Mouse (Mus musculus) G1E (cell line): ENCODE measurements around the gene Ceacam20. TPM values are rescaled to one million over a fixed set of nuclear protein-coding genes. Genes with fewer than 3 reads are reported as not detected.
A peak's percentile ranks its signal among the peaks of the same experiment; 100 is the strongest.
"Not testable (repeated sequence)": the region's sequence is repeated elsewhere in the genome, so short reads cannot be mapped to it uniquely, and the experiment has no call there.

Experiments used
- ATAC-seq: 2 replicates; pipeline ENCODE4 v1.8.0; 2016; ENCODE audit warnings: mild to moderate bottlenecking; ENCODE audit not compliant: insufficient number of reproducible peaks, poor library complexity, low FRiP score, severe bottlenecking; ENCODE audit errors: extremely low read depth
- DNase-seq: peaks from one replicate; pipeline ENCODE4 v3.0.0; 2012; ENCODE audit warnings: low spot score
- H3K27me3 ChIP-seq: 2 replicates; pipeline ENCODE4 v1.6.1; 2012; ENCODE audit warnings: mild to moderate bottlenecking, low read length, inconsistent platforms; ENCODE audit not compliant: insufficient read depth
- H3K36me3 ChIP-seq: replicated peaks from 2 replicates; pipeline ENCODE3; 2012; ENCODE audit warnings: mild to moderate bottlenecking, inconsistent platforms
- H3K4me1 ChIP-seq: 2 replicates; pipeline ENCODE4 v1.6.1; 2012; ENCODE audit warnings: low read depth, low read length, inconsistent platforms, mixed read lengths; ENCODE audit not compliant: insufficient read depth
- H3K4me3 ChIP-seq: 2 replicates; pipeline ENCODE4 v1.5.1; 2012; ENCODE audit warnings: low read depth, mild to moderate bottlenecking, inconsistent platforms, low read length, moderate library complexity, mixed read lengths
- H3K9me3 ChIP-seq: replicated peaks from 2 replicates; pipeline ENCODE4 v1.6.1; 2012; ENCODE audit warnings: inconsistent platforms
- CTCF ChIP-seq: IDR thresholded peaks from 2 replicates; pipeline ENCODE4 v1.5.1; 2012; ENCODE audit warnings: low read depth, low read length, inconsistent platforms, mixed read lengths
- GATA1 ChIP-seq: IDR thresholded peaks from 2 replicates; pipeline ENCODE4 v1.6.1; 2012; ENCODE audit warnings: borderline replicate concordance, low read length, inconsistent platforms, mixed read lengths
- GATA2 ChIP-seq: IDR thresholded peaks from 2 replicates; pipeline ENCODE4 v1.6.1; 2012; ENCODE audit warnings: low read depth, low read length, inconsistent platforms, borderline replicate concordance
- POLR2AphosphoS5 ChIP-seq: IDR thresholded peaks from 2 replicates; pipeline ENCODE4 v1.6.1; 2012; ENCODE audit warnings: low read depth, low read length, inconsistent platforms; ENCODE audit not compliant: insufficient replicate concordance
- TAL1 ChIP-seq: conservative IDR thresholded peaks from 2 replicates; pipeline ENCODE4 v1.6.1; 2012; ENCODE audit warnings: low read depth, low read length, inconsistent platforms, mixed read lengths
- polyA plus RNA-seq: library from polyadenylated mRNA; stranded (reverse); fragments of >175 nt; gene quantifications from 2 replicates; pipeline ENCODE4 v1.2.3, GENCODE M21; 2012
- total RNA-seq, 2 experiments: library from RNA; stranded (forward) in 1 of 2; stranded (reverse) in 1 of 2; fragments of 200-1000 nt in 1 of 2; fragments of >200 nt in 1 of 2; fragmentation: Nextera tagmentation in 1 of 2; gene quantifications; 2 replicates each; pipeline ENCODE4 v1.2.3; 2014 to 2017

The Ceacam20 gene
- total and polyA plus RNA-seq, 3 experiments, result not detected

DNA sequence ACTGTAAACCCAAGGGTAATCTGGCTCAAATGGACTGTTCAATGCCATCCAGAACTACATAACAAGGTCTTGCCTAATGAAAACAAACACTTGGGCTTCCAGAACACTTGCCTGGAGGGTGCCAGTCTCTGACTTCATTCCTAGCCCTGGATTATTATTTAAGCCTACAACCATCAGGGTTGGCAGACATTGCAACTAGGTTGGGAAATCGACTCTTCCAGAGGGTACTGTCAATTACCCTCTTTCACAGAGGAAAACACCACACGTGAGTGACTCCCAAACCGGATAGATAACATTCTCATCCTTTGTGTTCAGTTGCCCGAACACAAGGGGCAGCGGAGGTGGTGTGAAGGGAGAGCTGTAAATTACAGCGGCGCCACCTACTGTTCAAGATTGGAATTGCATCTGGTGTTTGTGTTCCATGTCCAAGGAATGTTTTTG is 8.9 kb upstream of the Ceacam20 start:
- H3K4me3 ChIP-seq, result no peak overlapping the region
- DNase-seq (no peak), ATAC-seq (no peak)
- H3K27me3 ChIP-seq, result no peaks in the 10 kb centered on the region
- H3K36me3 ChIP-seq, result no peaks in the 10 kb centered on the region
- no peaks in the 10 kb centered on the region for H3K4me1 ChIP-seq
- TF ChIP-seq GATA2 (no peak), CTCF (peak; percentile 14; the same call in 1 of the 2 replicates)
- no peaks in the 10 kb centered on the region for H3K9me3 ChIP-seq

DNA sequence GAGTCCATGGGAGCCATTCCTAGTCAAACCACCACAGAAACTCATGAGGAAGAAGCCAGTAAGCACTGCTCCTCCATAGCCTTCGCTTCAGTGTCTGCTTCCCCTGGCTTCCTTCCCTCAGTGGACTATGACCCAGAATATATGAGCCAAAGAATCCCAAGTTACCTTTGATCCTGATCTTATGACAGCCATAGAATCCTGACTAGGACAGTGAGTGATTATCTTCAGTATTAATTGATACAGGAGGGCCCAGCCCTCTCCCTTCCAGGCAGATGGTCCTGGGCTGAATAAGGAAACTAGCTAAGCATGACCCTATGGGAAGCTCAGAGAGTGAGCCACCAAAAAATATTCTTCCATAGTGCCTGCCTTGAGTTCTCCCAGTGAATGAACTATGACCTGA is 2.8 kb upstream of the Ceacam20 start:
- TF ChIP-seq GATA1 (no peak), TAL1 (no peak), POLR2AphosphoS5 (no peak), GATA2 (no peak), CTCF (no peak)
- H3K4me1 ChIP-seq, result no peaks in the 10 kb centered on the region
- no peaks in the 10 kb centered on the region for H3K27me3 ChIP-seq
- ATAC-seq (no peak), DNase-seq (no peak)
- H3K4me3 ChIP-seq, result no peak overlapping the region
- H3K36me3 ChIP-seq, result no peaks in the 10 kb centered on the region
- no peaks in the 10 kb centered on the region for H3K9me3 ChIP-seq

DNA sequence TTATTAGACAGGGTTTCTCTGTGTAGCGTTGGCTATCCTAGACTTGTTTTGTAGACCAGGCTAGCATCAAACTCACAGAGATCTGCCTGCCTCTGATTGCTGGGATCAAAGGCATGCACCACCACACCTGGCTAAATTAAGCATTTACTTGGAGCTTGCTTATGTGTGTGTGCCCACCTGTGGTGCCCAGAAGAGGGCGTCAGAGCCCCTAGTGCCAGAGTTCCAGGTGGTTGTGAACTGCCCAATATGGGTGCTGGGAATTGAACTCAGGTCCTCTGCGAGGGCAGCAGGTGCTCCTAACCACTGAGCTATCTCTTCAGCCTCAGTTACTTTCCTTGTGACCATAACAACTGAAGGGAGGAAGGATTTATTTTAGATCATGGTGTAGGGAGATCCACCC is 3.9 kb downstream of the Ceacam20 start:
- no peaks in the 10 kb centered on the region for H3K36me3 ChIP-seq
- H3K9me3 ChIP-seq, result peaks cover 15% of the 10 kb centered on the region
- H3K4me3 ChIP-seq, result no peak overlapping the region
- H3K4me1 ChIP-seq, result no peaks in the 10 kb centered on the region
- ATAC-seq, result no peak
- H3K27me3 ChIP-seq, result no peaks in the 10 kb centered on the region
- DNase-seq, result no peak
- TF ChIP-seq TAL1, result no peak
- no peak for TF ChIP-seq GATA1
- TF ChIP-seq GATA2, result no peak
- no peak for TF ChIP-seq POLR2AphosphoS5
- TF ChIP-seq CTCF, result no peak

GRCm38 (mm10) chr7:19969541-19970090 is 4.4 kb downstream of the Ceacam20 start:
- Histone ChIP-seq H3K4me3 (no peak overlapping the region), H3K36me3 (no peaks in the 10 kb centered on the region), H3K4me1 (no peaks in the 10 kb centered on the region), H3K27me3 (no peaks in the 10 kb centered on the region), H3K9me3 (peaks cover 15% of the 10 kb centered on the region)
- no peak for TF ChIP-seq GATA2
- no peak for TF ChIP-seq TAL1
- TF ChIP-seq GATA1, result no peak
- no peak for TF ChIP-seq CTCF
- no peak for TF ChIP-seq POLR2AphosphoS5
- DNase-seq, result no peak
- ATAC-seq, result no peak

DNA sequence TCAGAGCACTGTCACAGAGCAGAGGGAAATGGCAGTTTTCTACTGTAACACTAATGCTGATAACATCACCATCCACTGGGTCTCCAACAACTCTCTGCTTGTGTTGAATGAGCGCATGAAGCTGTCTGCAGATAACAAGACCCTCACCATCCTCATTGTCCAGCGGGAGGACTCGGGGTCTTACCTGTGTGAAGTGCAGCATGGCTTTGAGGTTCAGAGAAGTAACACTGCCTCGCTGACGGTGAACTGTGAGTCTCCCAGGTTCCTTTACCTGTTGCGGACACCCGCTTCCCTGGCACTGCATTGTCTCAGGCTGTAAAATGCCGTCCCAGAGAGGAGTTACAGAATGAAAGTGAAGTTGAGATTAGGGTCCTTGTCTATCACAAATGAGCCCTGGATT is 5.0 kb downstream of the Ceacam20 start:
- TF ChIP-seq TAL1 (no peak), GATA1 (no peak), POLR2AphosphoS5 (no peak), CTCF (no peak), GATA2 (no peak)
- no peak for DNase-seq
- no peaks in the 10 kb centered on the region for H3K36me3 ChIP-seq
- ATAC-seq, result no peak
- no peaks in the 10 kb centered on the region for H3K4me1 ChIP-seq
- no peaks in the 10 kb centered on the region for H3K27me3 ChIP-seq
- H3K4me3 ChIP-seq, result no peak overlapping the region
- H3K9me3 ChIP-seq, result peaks cover 17% of the 10 kb centered on the region

GRCm38 (mm10) chr7:19971516-19971915 is 6.3 kb downstream of the Ceacam20 start:
- Histone ChIP-seq H3K36me3 (no peaks in the 10 kb centered on the region), H3K4me3 (no peak overlapping the region), H3K27me3 (no peaks in the 10 kb centered on the region), H3K4me1 (no peaks in the 10 kb centered on the region), H3K9me3 (peaks cover 17% of the 10 kb centered on the region)
- DNase-seq (no peak), ATAC-seq (no peak)
- TF ChIP-seq CTCF (no peak), TAL1 (no peak), POLR2AphosphoS5 (no peak)

- not testable (repeated sequence) for H3K9me3 ChIP-seq, H3K27me3 ChIP-seq, ATAC-seq, H3K4me1 ChIP-seq, H3K36me3 ChIP-seq, H3K4me3 ChIP-seq, DNase-seq
Measured at GRCm38 (mm10) chr7:19991165-19991564, 26.0 kb downstream of the Ceacam20 start, which contains the start of gene Nlrp9b. TSS of gene Nlrp9b (plus strand) at chr7:19991465.

DNA sequence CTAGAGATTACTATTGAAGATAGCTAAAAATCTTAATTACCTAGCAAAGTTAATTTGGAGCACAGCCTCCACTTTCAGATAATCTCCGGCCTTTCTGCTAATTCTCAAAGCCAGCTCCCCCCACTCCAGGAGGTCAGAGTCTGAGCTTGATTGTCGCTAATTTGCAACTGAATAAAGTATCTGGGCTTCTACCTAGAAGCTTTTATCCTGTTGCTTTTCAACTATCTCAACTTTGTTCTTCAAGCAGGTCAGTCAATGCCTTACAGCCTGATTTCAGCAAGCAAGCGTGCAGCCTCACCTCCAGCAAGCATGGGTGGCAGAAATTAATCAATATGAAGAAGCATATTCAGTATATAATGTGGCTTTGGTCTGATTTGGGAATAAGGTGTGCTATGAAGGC is 31.5 kb downstream of the Ceacam20 start:
- H3K36me3 ChIP-seq, DNase-seq, ATAC-seq, H3K4me1 ChIP-seq, H3K27me3 ChIP-seq, H3K9me3 ChIP-seq, H3K4me3 ChIP-seq: not testable (repeated sequence)
